Mouse (Mus musculus): ENCODE data around the gene Kcnk7. TPM values are rescaled to one million over a fixed set of nuclear protein-coding genes. Genes with fewer than 3 reads are reported as not detected.

The Kcnk7 gene
- polyA plus RNA-seq, 1 experiment, result 0.19 TPM

DNA sequence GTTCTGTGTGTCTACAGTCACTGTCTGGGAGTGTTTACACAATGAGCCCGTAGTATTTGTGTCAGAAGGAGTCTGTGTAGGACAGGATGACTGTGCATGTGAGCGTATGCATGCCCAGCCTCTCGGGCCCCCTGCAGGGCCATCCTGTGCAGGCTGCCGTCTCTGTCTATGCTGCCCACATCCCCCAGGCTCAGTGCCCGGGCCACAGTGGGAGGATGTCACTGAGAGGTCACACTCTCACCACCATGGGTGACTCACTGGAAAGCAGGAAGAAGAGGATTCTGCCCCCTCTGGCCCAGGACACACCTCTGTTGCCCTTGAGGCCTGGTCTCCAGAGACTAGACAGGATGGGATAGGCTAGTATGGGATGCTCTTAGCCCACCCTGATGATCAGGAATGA lies 39.4 kb downstream of the Kcnk7 start:
- peak; percentile 89 for TF ChIP-seq MAX (IDR thresholded peaks at IDR 0.05)
- peak; percentile 45 for TF ChIP-seq FOSL1 (IDR thresholded peaks at IDR 0.05; ENCODE audit: insufficient read depth, low read length, poor library complexity, severe bottlenecking)
- TF ChIP-seq CEBPB (IDR thresholded peaks at IDR 0.05; ENCODE audit: low read depth), result no peak
- TF ChIP-seq MYOG (IDR thresholded peaks at IDR 0.05; ENCODE audit: control insufficient read depth, extremely low read depth, insufficient read length), result no peak
- Histone ChIP-seq H3K36me3 (ENCODE audit: control insufficient read depth, insufficient read depth) (peaks cover 25% of the 10 kb centered on the region), H3K79me3 (ENCODE audit: low read depth) (peaks cover 29% of the 10 kb centered on the region), H3ac (ENCODE audit: control insufficient read depth, insufficient read length, low read depth) (peak overlapping the region; percentile 94), H3K79me2 (ENCODE audit: control insufficient read depth, insufficient read depth) (peaks cover 52% of the 10 kb centered on the region), H3K4me3 (ENCODE audit: insufficient read depth, poor library complexity, severe bottlenecking) (peak overlapping the region; percentile 60), H3K27me3 (ENCODE audit: control insufficient read depth, insufficient read depth, insufficient read length) (no peaks in the 10 kb centered on the region)

- Histone ChIP-seq H3K79me2 (ENCODE audit: control insufficient read depth, insufficient read depth) (peaks cover 52% of the 10 kb centered on the region), H3K27me3 (ENCODE audit: control insufficient read depth, insufficient read depth, insufficient read length) (no peaks in the 10 kb centered on the region), H3K36me3 (ENCODE audit: control insufficient read depth, insufficient read depth) (peaks cover 36% of the 10 kb centered on the region), H3ac (ENCODE audit: control insufficient read depth, insufficient read length, low read depth) (no peak overlapping the region), H3K4me3 (ENCODE audit: insufficient read depth, poor library complexity, severe bottlenecking) (no peak overlapping the region), H3K79me3 (ENCODE audit: low read depth) (peaks cover 29% of the 10 kb centered on the region)
- TF ChIP-seq USF1 (IDR thresholded peaks at IDR 0.05; ENCODE audit: low read depth) (no peak), CEBPB (IDR thresholded peaks at IDR 0.05; ENCODE audit: low read depth) (no peak), CTCF (IDR thresholded peaks at IDR 0.05; ENCODE audit: control insufficient read depth, insufficient read depth, insufficient read length) (no peak), MAX (IDR thresholded peaks at IDR 0.05) (no peak), MYOD1 (IDR thresholded peaks at IDR 0.05; ENCODE audit: control insufficient read depth, insufficient read length, low read depth) (no peak)
Observed at GRCm38 (mm10) chr19:5745756-5746710, 41.9 kb downstream of the Kcnk7 start.

- Histone ChIP-seq H3K36me3 (ENCODE audit: control insufficient read depth, insufficient read depth) (peaks cover 44% of the 10 kb centered on the region), H3K4me3 (ENCODE audit: insufficient read depth, poor library complexity, severe bottlenecking) (no peak overlapping the region), H3K79me2 (ENCODE audit: control insufficient read depth, insufficient read depth) (peaks cover 44% of the 10 kb centered on the region), H3K27me3 (ENCODE audit: control insufficient read depth, insufficient read depth, insufficient read length) (no peaks in the 10 kb centered on the region), H3K79me3 (ENCODE audit: low read depth) (peaks cover 26% of the 10 kb centered on the region), H3ac (ENCODE audit: control insufficient read depth, insufficient read length, low read depth) (no peak overlapping the region)
- no peak for TF ChIP-seq CTCF (IDR thresholded peaks at IDR 0.05; ENCODE audit: control insufficient read depth, insufficient read depth, insufficient read length)
- TF ChIP-seq USF1 (IDR thresholded peaks at IDR 0.05; ENCODE audit: low read depth), result peak; percentile 26
Observed at GRCm38 (mm10) chr19:5746907-5747363, 42.8 kb downstream of the Kcnk7 start.

DNA sequence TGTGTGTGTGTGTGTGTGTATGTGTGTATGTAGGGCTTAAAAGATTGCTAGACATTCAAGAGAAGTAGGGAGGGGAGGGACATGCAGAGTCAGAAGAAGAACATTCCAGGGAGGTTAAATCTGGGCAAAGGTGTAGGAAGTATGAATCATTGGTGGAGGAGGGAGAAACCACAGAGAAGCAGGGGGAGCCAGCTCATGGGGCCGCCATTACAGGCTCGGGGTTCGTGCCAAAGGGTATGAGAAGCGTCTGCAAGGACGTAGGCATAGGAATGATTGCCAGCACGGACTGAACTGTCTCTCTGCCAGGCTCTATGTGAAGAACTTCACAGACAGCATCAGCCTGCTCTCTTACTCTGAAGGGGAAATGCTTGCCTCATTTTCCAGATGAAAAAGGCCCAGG lies 45.3 kb downstream of the Kcnk7 start:
- H3K4me3 ChIP-seq (ENCODE audit: insufficient read depth, poor library complexity, severe bottlenecking), result no peak overlapping the region
- H3K27me3 ChIP-seq (ENCODE audit: control insufficient read depth, insufficient read depth, insufficient read length), result no peaks in the 10 kb centered on the region
- H3ac ChIP-seq (ENCODE audit: control insufficient read depth, insufficient read length, low read depth), result no peak overlapping the region
- peaks cover 67% of the 10 kb centered on the region for H3K36me3 ChIP-seq (ENCODE audit: control insufficient read depth, insufficient read depth)
- peaks cover 23% of the 10 kb centered on the region for H3K79me2 ChIP-seq (ENCODE audit: control insufficient read depth, insufficient read depth)
- TF ChIP-seq FOSL1 (IDR thresholded peaks at IDR 0.05; ENCODE audit: insufficient read depth, low read length, poor library complexity, severe bottlenecking) (peak; percentile 25), CEBPB (IDR thresholded peaks at IDR 0.05; ENCODE audit: low read depth) (no peak)
- peaks cover 14% of the 10 kb centered on the region for H3K79me3 ChIP-seq (ENCODE audit: low read depth)

GRCm38 (mm10) chr19:5750951-5751350 lies 46.8 kb downstream of the Kcnk7 start:
- H3K79me3 ChIP-seq (ENCODE audit: low read depth), result peaks cover 4% of the 10 kb centered on the region
- H3K36me3 ChIP-seq (ENCODE audit: control insufficient read depth, insufficient read depth), result peaks cover 62% of the 10 kb centered on the region
- no peaks in the 10 kb centered on the region for H3K27me3 ChIP-seq (ENCODE audit: control insufficient read depth, insufficient read depth, insufficient read length)

GRCm38 (mm10) chr19:5751742-5752141 lies 47.6 kb downstream of the Kcnk7 start:
- Histone ChIP-seq H3K79me2 (ENCODE audit: control insufficient read depth, insufficient read depth) (no peaks in the 10 kb centered on the region), H3K27me3 (ENCODE audit: control insufficient read depth, insufficient read depth, insufficient read length) (no peaks in the 10 kb centered on the region), H3K79me3 (ENCODE audit: low read depth) (no peaks in the 10 kb centered on the region), H3ac (ENCODE audit: control insufficient read depth, insufficient read length, low read depth) (no peak overlapping the region), H3K4me3 (ENCODE audit: insufficient read depth, poor library complexity, severe bottlenecking) (no peak overlapping the region), H3K36me3 (ENCODE audit: control insufficient read depth, insufficient read depth) (peaks cover 60% of the 10 kb centered on the region)
- TF ChIP-seq MYOG (IDR thresholded peaks at IDR 0.05; ENCODE audit: control insufficient read depth, extremely low read depth, insufficient read length), result no peak
- TF ChIP-seq MYOD1 (IDR thresholded peaks at IDR 0.05; ENCODE audit: control insufficient read depth, insufficient read length, low read depth), result no peak
- no peak for TF ChIP-seq MAX (IDR thresholded peaks at IDR 0.05)
- TF ChIP-seq CTCF (IDR thresholded peaks at IDR 0.05; ENCODE audit: control insufficient read depth, insufficient read depth, insufficient read length), result no peak
- no peak for TF ChIP-seq USF1 (IDR thresholded peaks at IDR 0.05; ENCODE audit: low read depth)
- no peak for TF ChIP-seq CEBPB (IDR thresholded peaks at IDR 0.05; ENCODE audit: low read depth)
- no peak for TF ChIP-seq FOSL1 (IDR thresholded peaks at IDR 0.05; ENCODE audit: insufficient read depth, low read length, poor library complexity, severe bottlenecking)

More at GRCm38 (mm10) chr19:5750951-5751350, 46.8 kb downstream of the Kcnk7 start:
- Histone ChIP-seq H3K79me2 (ENCODE audit: control insufficient read depth, insufficient read depth) (peaks cover 8% of the 10 kb centered on the region), H3K4me3 (ENCODE audit: insufficient read depth, poor library complexity, severe bottlenecking) (no peak overlapping the region), H3ac (ENCODE audit: control insufficient read depth, insufficient read length, low read depth) (no peak overlapping the region)
- TF ChIP-seq CTCF (IDR thresholded peaks at IDR 0.05; ENCODE audit: control insufficient read depth, insufficient read depth, insufficient read length) (no peak), MYOD1 (IDR thresholded peaks at IDR 0.05; ENCODE audit: control insufficient read depth, insufficient read length, low read depth) (no peak), USF1 (IDR thresholded peaks at IDR 0.05; ENCODE audit: low read depth) (no peak), FOSL1 (IDR thresholded peaks at IDR 0.05; ENCODE audit: insufficient read depth, low read length, poor library complexity, severe bottlenecking) (no peak), CEBPB (IDR thresholded peaks at IDR 0.05; ENCODE audit: low read depth) (no peak), MAX (IDR thresholded peaks at IDR 0.05) (no peak), MYOG (IDR thresholded peaks at IDR 0.05; ENCODE audit: control insufficient read depth, extremely low read depth, insufficient read length) (no peak)

Measured in C2C12 (cell line).